Mouse (Mus musculus) mouse embryonic stem cell (cell line): Measurements from ENCODE around the gene Cd300a.

Experiments used
- in situ Hi-C, 2 experiments: fragments of 300-500 bp; cut with MboI; formaldehyde crosslinking; loops; 1 replicate in 1 of 2; 3 replicates in 1 of 2; pipeline ENCODE4 v1.14.3; 2019 to 2020; ENCODE audit warnings: low sequenced_read_pairs in 2 of 2, low pct_unique_long_range_greater_than_20kb in 1 of 2, mixed read lengths in 1 of 2; ENCODE audit not compliant: unreplicated experiment in 1 of 2

Gene Cd300a

GRCm38 (mm10) chr11:114884380-114885100, 5.3 kb upstream of the Cd300a start:
- in situ Hi-C loops: no loop called here

- in situ Hi-C loops: no loop called here
Observed at GRCm38 (mm10) chr11:114890542-114890941, 701 bp downstream of the Cd300a start.

DNA sequence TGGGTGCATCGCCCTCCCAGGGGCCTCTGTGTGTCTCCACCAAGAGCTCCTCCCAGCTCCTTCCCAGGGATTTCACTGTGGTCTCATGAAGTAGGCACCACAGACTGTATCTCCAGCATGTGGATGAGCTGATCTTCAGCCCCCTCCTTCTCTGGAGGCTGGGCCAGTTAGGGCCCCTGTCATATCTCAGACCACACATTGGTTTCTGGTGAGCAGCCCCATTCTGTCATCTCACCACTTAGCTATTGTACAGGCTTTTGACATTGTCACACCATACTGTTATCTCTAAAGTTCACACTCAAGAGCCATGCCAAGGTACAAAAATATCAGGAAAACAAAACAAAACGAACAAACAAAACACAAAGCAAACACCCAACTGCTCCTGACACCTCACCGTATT, 6.2 kb downstream of the Cd300a start:
- in situ Hi-C loops: no loop called here

GRCm38 (mm10) chr11:114898026-114898425, 8.2 kb downstream of the Cd300a start:
- in situ Hi-C loops: no loop called here

- in situ Hi-C loops: loop anchor here (10.0 to 25.0 kb wide), 2 partner anchors 88 to 166 kb away; partner anchors contain the start of gene Dnaic2 (in 1 of the 2)
Observed at GRCm38 (mm10) chr11:114903224-114903623, 13.4 kb downstream of the Cd300a start.

- in situ Hi-C loops: loop anchor here (5.0 to 25.0 kb wide), 3 partner anchors 90 to 170 kb away; partner anchors contain the start of gene Dnaic2 (in 1 of the 2)
Observed at GRCm38 (mm10) chr11:114907567-114907966, 17.7 kb downstream of the Cd300a start.

GRCm38 (mm10) chr11:114908086-114908485, 18.2 kb downstream of the Cd300a start:
- in situ Hi-C loops: loop anchor here (5.0 to 25.0 kb wide), 3 partner anchors 91 to 171 kb away; partner anchors contain the start of gene Dnaic2 (in 1 of the 2)

GRCm38 (mm10) chr11:114909538-114909937, 19.7 kb downstream of the Cd300a start:
- in situ Hi-C loops: loop anchor here (5.0 to 25.0 kb wide), 3 partner anchors 92 to 172 kb away; partner anchors contain the start of gene Dnaic2 (in 1 of the 2)

GRCm38 (mm10) chr11:114912847-114913246, 23.0 kb downstream of the Cd300a start:
- in situ Hi-C loops: loop anchor here in 1 of 2 experiments (25.0 kb wide), 1 partner anchor 176 kb away; the partner anchor contains the start of gene Dnaic2

GRCm38 (mm10) chr11:114914978-114915377, 25.1 kb downstream of the Cd300a start:
- in situ Hi-C loops: loop anchor here in 1 of 2 experiments (25.0 kb wide), 1 partner anchor 178 kb away; the partner anchor contains the start of gene Dnaic2

DNA sequence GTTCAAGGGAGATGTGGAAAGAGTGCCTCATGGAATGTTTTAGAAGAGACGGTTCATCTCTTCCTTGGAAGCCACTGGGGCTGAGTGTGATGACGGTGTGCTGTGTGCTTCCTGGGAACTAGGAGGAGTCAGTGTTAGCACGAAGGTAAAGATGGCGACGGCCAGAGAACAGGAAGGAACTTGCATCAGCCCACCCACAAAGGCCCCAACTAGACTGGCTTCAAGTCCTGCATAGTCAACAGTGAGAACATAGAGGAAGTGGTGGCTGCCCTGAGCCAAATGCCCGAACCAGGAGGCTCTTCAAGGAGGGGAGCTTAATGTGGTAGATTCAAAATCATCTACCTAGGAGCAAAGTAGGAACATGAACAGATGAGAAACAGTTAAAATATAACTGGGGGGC, 27.3 kb downstream of the Cd300a start:
- in situ Hi-C loops: loop anchor here in 1 of 2 experiments (25.0 kb wide), 1 partner anchor 180 kb away; the partner anchor contains the start of gene Dnaic2

- in situ Hi-C loops: loop anchor here in 1 of 2 experiments (10.0 to 25.0 kb wide), 2 partner anchors 142 to 185 kb away; partner anchors contain the start of genes Cd300e and Dnaic2
Observed at GRCm38 (mm10) chr11:114922439-114922838, 32.6 kb downstream of the Cd300a start.

DNA sequence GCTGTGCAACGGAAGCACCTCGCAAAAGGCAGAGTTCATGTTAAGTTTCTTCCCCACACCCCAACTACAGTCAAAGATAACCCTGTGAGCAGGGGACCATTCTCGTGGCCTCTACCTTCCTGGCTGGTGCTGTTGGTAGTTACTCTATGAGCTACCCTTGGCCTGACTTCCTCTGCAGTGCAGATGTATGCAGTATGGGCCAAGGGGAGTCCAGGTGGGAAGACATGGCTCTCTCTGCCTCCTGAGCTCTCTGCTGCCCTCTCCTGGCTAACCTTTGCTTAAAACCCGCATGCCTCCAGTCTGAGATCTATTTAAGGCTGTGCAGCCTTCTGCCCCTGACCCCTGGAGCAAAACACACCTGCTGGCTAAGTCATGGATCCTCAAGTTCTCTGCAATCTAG, 34.1 kb downstream of the Cd300a start:
- in situ Hi-C loops: loop anchor here in 1 of 2 experiments (10.0 to 25.0 kb wide), 2 partner anchors 141 to 187 kb away; partner anchors contain the start of genes Cd300e and Dnaic2

DNA sequence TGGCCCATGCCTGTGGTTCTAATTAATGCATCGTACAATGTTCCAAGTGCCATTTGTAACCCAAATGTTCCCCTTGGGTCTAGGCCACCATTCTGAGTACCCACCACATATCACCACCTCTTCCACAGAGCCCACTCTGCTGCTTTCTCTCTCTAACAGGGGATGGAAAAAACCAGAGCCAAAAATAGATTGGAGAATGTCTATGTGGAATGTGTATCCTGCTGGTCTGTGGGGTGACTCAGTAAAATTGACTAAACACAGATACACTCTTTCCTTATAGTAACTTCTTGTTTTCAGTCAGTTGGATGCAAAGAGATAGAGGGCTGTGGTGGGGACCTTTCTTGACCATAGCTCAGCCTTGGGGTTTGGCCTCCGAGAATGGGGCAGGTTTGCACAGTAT, 39.7 kb downstream of the Cd300a start:
- in situ Hi-C loops: loop anchor here in 1 of 2 experiments (10.0 kb wide), 1 partner anchor 135 kb away; the partner anchor contains the start of gene Cd300e

DNA sequence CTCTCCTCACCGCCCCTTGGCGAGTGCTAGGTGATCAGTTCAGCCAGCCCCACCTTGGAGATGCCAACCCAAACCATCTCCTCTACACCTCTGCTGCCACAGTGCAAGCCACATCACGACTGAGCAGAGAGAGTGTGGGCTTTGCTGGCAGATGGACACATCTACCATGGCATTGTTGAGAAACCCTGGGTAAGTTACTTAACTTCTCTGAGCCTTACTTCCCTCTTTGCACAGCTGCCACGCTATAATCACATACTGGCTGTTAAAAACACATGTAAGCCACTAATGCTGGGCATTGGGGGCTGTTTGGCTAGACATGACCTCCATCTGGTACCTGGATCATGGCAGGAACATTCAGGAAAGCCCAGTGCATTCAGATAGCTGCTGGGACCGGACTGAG, 41.2 kb downstream of the Cd300a start:
- in situ Hi-C loops: no loop called here

- in situ Hi-C loops: no loop called here
Observed at GRCm38 (mm10) chr11:114933591-114933990, 43.8 kb downstream of the Cd300a start.

GRCm38 (mm10) chr11:114934144-114934543, 44.3 kb downstream of the Cd300a start, which contains the start of gene Cd300lb:
Gene Cd300lb, minus strand, starts transcription at chr11:114934386.
- in situ Hi-C loops: no loop called here
